Mouse (Mus musculus): ENCODE data around the gene Stra6. TPM values are rescaled to one million over a fixed set of nuclear protein-coding genes. Genes with fewer than 3 reads are reported as not detected.

The Stra6 gene
- polyA plus RNA-seq, 1 experiment, result not detected

DNA sequence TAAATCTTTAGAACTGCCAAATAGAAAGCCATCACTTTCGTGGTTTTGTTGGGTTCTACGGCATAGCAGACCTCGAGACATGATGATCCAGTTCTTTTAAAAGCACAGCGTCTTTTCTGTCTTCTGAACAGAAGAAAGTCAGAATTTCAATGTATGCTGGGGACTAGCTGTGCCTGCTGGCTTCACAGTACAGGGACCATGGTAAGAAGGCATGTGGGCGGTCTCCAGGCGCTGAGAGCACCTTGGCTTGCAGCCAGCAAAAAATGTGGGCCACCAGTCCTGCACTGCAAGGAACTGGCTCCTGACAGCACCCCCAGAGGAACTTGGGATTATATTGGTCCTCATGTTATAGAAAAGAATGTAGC is 3.1 kb downstream of the Stra6 start:
- Histone ChIP-seq H3K4me3 (replicated peaks; ENCODE audit: control insufficient read depth, low read depth, low read length) (no peak overlapping the region), H3K4me1 (ENCODE audit: control insufficient read depth, insufficient read depth, low read length) (no peaks in the 10 kb centered on the region), H3K27ac (ENCODE audit: control insufficient read depth, insufficient read depth, low read depth, low read length, poor library complexity) (no peak overlapping the region)
- 57% methylated on average over 6 of the region's 6 CpGs for WGBS
- TF ChIP-seq POLR2A (IDR thresholded peaks at IDR 0.05; ENCODE audit: borderline replicate concordance, control insufficient read depth, low read depth, low read length) (no peak), CTCF (IDR thresholded peaks at IDR 0.05; ENCODE audit: control insufficient read depth, insufficient read depth, low read length) (no peak)

DNA sequence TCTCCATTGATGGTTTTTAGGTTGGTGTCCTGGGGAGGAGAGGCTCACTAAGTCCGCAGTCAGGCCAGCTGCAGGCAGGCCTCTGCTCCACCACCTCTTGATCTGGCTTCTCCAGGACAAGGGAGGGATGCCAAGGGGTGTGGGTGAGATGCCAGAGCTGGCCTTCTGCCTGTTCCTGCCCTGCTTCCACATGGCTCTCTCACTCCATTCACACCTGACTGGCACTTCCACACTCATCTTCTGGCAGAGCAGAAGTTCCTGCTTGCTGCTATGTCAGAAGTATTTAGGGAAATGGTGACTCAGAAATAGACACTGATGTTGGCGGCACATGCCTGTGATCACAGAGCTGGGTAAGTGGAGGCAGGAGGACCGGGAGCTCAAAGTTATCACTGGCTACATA is 4.0 kb downstream of the Stra6 start:
- Histone ChIP-seq H3K27ac (ENCODE audit: control insufficient read depth, insufficient read depth, low read depth, low read length, poor library complexity) (no peak overlapping the region), H3K4me3 (replicated peaks; ENCODE audit: control insufficient read depth, low read depth, low read length) (no peak overlapping the region), H3K4me1 (ENCODE audit: control insufficient read depth, insufficient read depth, low read length) (no peaks in the 10 kb centered on the region)
- 84% methylated on average over 3 of the region's 3 CpGs for WGBS
- TF ChIP-seq CTCF (IDR thresholded peaks at IDR 0.05; ENCODE audit: control insufficient read depth, insufficient read depth, low read length) (no peak), POLR2A (IDR thresholded peaks at IDR 0.05; ENCODE audit: borderline replicate concordance, control insufficient read depth, low read depth, low read length) (no peak)

DNA sequence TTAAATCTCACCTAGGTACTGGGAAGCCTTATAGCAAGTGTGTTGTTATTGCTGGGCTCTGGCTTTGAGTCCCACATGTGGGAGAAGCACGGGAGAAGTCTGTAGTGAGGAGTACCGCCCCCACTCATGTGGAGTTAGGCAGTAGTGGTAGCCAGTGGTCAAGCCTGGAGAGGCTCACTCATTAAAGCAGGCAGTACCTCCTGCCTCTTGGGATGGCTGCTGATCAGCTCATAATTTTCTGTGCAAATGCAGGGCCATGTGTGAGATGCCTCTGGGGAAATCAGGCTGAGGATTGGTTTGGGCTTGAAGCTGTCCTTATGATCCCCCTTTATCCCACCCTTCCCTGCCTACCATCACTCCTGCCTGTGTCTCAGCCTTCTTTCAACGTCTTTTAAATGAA is 11.0 kb downstream of the Stra6 start:
- Histone ChIP-seq H3K27ac (ENCODE audit: control insufficient read depth, insufficient read depth, low read depth, low read length, poor library complexity) (no peak overlapping the region), H3K4me3 (replicated peaks; ENCODE audit: control insufficient read depth, low read depth, low read length) (no peak overlapping the region), H3K4me1 (ENCODE audit: control insufficient read depth, insufficient read depth, low read length) (no peaks in the 10 kb centered on the region)
- 42% methylated on average over 3 of the region's 3 CpGs for WGBS
- TF ChIP-seq CTCF (IDR thresholded peaks at IDR 0.05; ENCODE audit: control insufficient read depth, insufficient read depth, low read length), result no peak
- TF ChIP-seq POLR2A (IDR thresholded peaks at IDR 0.05; ENCODE audit: borderline replicate concordance, control insufficient read depth, low read depth, low read length), result no peak

DNA sequence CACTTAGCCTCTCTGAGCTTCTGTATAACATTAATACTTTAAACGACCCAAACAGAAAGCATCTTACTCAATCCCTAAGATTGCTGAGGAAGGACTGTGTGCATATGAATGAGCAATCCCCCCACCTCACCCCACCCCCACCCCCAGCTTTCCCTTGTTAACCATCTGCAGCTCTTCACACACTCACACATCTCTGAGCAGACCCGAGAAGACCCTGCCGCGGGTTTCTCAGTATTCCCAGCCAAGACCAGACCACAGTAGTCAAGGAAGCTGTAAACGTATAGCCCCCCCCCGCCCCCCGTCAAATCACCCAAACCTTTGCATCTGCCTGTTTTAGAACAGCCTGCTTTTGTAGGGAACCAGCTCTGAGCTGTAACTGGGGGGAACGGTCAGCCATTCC is 21.0 kb downstream of the Stra6 start:
- WGBS, result 16% methylated on average over 8 of the region's 8 CpGs
- TF ChIP-seq POLR2A (IDR thresholded peaks at IDR 0.05; ENCODE audit: borderline replicate concordance, control insufficient read depth, low read depth, low read length) (no peak), CTCF (IDR thresholded peaks at IDR 0.05; ENCODE audit: control insufficient read depth, insufficient read depth, low read length) (no peak)
- Histone ChIP-seq H3K4me1 (ENCODE audit: control insufficient read depth, insufficient read depth, low read length) (no peaks in the 10 kb centered on the region; the same call in 1 of the 2 replicates), H3K27ac (ENCODE audit: control insufficient read depth, insufficient read depth, low read depth, low read length, poor library complexity) (no peak overlapping the region), H3K4me3 (replicated peaks; ENCODE audit: control insufficient read depth, low read depth, low read length) (no peak overlapping the region)

DNA sequence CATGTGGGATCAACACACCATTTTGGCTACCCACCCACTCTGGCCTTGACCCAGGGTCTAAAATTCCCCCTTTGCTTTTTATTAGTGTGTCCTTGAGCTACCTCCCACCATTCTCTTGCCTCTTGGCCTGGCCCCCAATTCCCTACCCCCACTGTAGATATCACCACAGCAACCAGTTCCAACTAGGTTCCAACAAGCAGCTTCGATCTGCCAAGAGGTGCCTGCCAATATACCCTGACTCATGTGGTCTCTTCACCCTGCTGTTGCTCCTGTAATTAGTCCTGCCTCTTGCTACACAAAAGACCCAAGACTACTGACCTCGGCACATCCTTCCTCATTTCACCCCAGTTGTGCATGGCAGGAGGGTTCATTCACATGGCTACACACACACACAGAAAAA is 21.5 kb downstream of the Stra6 start:
- no peak overlapping the region for H3K27ac ChIP-seq (ENCODE audit: control insufficient read depth, insufficient read depth, low read depth, low read length, poor library complexity)
- WGBS, result 0% methylated on average over 2 of the region's 2 CpGs
- no peaks in the 10 kb centered on the region; the same call in 1 of the 2 replicates for H3K4me1 ChIP-seq (ENCODE audit: control insufficient read depth, insufficient read depth, low read length)
- TF ChIP-seq POLR2A (IDR thresholded peaks at IDR 0.05; ENCODE audit: borderline replicate concordance, control insufficient read depth, low read depth, low read length) (no peak), CTCF (IDR thresholded peaks at IDR 0.05; ENCODE audit: control insufficient read depth, insufficient read depth, low read length) (no peak)
- no peak overlapping the region for H3K4me3 ChIP-seq (replicated peaks; ENCODE audit: control insufficient read depth, low read depth, low read length)

DNA sequence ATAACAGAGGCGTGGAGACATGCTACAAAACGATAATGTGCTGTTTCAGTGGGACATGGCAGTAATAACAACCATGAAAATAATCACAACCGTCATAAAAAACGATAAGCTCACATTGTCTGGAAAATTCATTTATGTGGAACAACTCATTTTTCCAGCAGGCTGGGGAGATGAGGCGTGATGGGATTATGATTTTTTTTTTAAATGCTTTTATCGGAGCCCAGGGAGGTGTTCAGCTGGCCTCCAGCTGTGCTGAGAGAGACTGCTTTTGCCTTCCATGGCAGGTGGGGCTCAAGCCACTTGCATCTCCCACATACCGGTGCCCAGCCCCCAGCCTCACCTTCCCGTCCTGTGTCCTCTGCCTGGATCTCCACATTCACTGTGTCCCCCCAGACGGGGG is 22.6 kb downstream of the Stra6 start:
- H3K4me3 ChIP-seq (replicated peaks; ENCODE audit: control insufficient read depth, low read depth, low read length), result no peak overlapping the region
- TF ChIP-seq POLR2A (IDR thresholded peaks at IDR 0.05; ENCODE audit: borderline replicate concordance, control insufficient read depth, low read depth, low read length) (no peak), CTCF (IDR thresholded peaks at IDR 0.05; ENCODE audit: control insufficient read depth, insufficient read depth, low read length) (no peak)
- no peaks in the 10 kb centered on the region; the same call in 1 of the 2 replicates for H3K4me1 ChIP-seq (ENCODE audit: control insufficient read depth, insufficient read depth, low read length)
- WGBS, result 62% methylated on average over 9 of the region's 9 CpGs
- no peak overlapping the region for H3K27ac ChIP-seq (ENCODE audit: control insufficient read depth, insufficient read depth, low read depth, low read length, poor library complexity)

DNA sequence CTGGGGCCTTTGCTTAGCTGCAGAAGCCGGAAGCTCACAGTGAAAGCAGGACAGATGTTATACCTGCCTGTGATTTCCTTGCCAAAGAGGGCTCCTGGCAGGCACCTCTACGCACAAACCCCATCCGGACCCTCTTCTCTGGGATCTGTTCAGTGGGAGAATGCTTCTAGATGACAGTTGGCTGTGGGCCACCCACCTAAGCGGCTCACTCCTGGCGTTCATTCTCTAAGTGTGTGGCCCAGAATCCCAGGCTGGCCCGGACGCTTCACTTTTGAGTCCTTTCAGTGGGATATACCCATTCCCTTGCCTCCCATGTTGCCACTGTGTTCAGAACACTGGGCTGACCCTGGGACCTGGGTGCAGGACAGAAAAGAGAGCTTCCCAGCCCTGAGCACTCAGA is 23.3 kb downstream of the Stra6 start:
- no peak overlapping the region for H3K27ac ChIP-seq (ENCODE audit: control insufficient read depth, insufficient read depth, low read depth, low read length, poor library complexity)
- no peak for TF ChIP-seq POLR2A (IDR thresholded peaks at IDR 0.05; ENCODE audit: borderline replicate concordance, control insufficient read depth, low read depth, low read length)
- no peak for TF ChIP-seq CTCF (IDR thresholded peaks at IDR 0.05; ENCODE audit: control insufficient read depth, insufficient read depth, low read length)
- no peak overlapping the region for H3K4me3 ChIP-seq (replicated peaks; ENCODE audit: control insufficient read depth, low read depth, low read length)
- no peaks in the 10 kb centered on the region; the same call in 1 of the 2 replicates for H3K4me1 ChIP-seq (ENCODE audit: control insufficient read depth, insufficient read depth, low read length)
- 82% methylated on average over 7 of the region's 7 CpGs for WGBS

DNA sequence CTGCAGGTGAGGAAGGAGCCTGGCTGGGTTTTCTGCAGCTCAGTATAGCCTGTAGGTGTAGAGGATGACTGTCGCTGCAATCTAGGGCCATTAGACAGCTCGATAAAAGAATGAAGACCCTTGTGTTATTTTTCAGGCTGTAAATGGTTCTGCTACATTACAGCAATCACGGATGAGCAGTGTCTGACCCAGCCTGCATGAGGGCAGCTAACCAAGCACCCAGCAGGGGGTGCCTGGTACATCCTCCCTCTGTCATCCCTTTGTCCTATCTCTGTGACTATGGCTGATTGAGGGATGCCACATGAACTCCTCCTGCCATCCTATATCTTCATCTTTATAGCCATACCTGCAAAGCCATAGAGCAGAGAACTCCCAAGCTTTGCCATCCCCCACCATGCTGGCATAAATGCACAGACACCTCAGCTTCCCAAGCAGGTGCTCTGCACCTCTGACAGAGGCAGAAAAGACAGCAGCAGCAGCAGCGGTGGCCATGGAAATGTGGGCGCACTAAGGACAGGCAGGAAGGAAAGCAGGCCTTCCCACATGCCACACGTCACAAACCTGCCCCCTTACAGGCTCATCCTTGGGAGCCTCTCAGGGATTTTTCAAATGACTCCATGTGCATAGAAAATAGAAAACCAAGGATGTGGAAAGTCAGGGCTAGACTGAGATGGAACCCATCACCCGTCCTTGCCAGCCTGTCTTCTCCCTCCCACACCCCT is 23.9 kb downstream of the Stra6 start:
- TF ChIP-seq CTCF (IDR thresholded peaks at IDR 0.05; ENCODE audit: control insufficient read depth, insufficient read depth, low read length) (no peak; the same call in 1 of the 2 replicates), POLR2A (IDR thresholded peaks at IDR 0.05; ENCODE audit: borderline replicate concordance, control insufficient read depth, low read depth, low read length) (no peak)

More for the DNA sequence above, 23.9 kb downstream of the Stra6 start:
- WGBS, result 70% methylated on average over 7 of the region's 7 CpGs
- H3K4me1 ChIP-seq (ENCODE audit: control insufficient read depth, insufficient read depth, low read length), result no peaks in the 10 kb centered on the region; the same call in 1 of the 2 replicates
- H3K27ac ChIP-seq (ENCODE audit: control insufficient read depth, insufficient read depth, low read depth, low read length, poor library complexity), result no peak overlapping the region
- H3K4me3 ChIP-seq (replicated peaks; ENCODE audit: control insufficient read depth, low read depth, low read length), result no peak overlapping the region

Data from bone marrow, adult 2 months (tissue).